Mouse (Mus musculus) forebrain, postnatal 0 days (tissue): ENCODE measurements around the gene Prdm1. TPM values are rescaled to one million over a fixed set of nuclear protein-coding genes. Genes with fewer than 3 reads are reported as not detected.
A peak's percentile ranks its signal among the peaks of the same experiment; 100 is the strongest.

Source experiments
- ATAC-seq: fragments of 200-750 bp; cut with Nextera tagmentation; 2 replicates; pipeline ENCODE4 v1.8.0; 2017; ENCODE audit warnings: mild to moderate bottlenecking, moderate library complexity
- DNase-seq: peaks from one replicate; pipeline ENCODE4 v3.0.0-alpha.2; 2015
- H3K27ac ChIP-seq: fragments of 300-500 bp; sonication (generic); 2 replicates; pipeline ENCODE4 v1.5.1; 2014; ENCODE audit warnings: low read depth, mild to moderate bottlenecking, antibody characterized with exemption, low read length, moderate library complexity, mixed read lengths
- H3K27me3 ChIP-seq: fragments of 300-500 bp; sonication (generic); 2 replicates; pipeline ENCODE4 v1.6.1; 2014; ENCODE audit warnings: mild to moderate bottlenecking, low read length, mixed read lengths; ENCODE audit not compliant: insufficient read depth
- H3K36me3 ChIP-seq: fragments of 300-500 bp; sonication (generic); 2 replicates; pipeline ENCODE4 v1.6.1; 2014; ENCODE audit warnings: mild to moderate bottlenecking, moderate library complexity; ENCODE audit not compliant: insufficient read depth
- H3K4me1 ChIP-seq: fragments of 300-500 bp; sonication (generic); 2 replicates; pipeline ENCODE4 v1.6.1; 2014; ENCODE audit warnings: antibody characterized with exemption; ENCODE audit not compliant: insufficient read depth
- H3K4me2 ChIP-seq: fragments of 300-500 bp; sonication (generic); 2 replicates; pipeline ENCODE4 v1.6.1; 2014; ENCODE audit warnings: low read depth, mild to moderate bottlenecking, moderate library complexity
- H3K4me3 ChIP-seq: fragments of 300-500 bp; sonication (generic); 2 replicates; pipeline ENCODE4 v1.5.1; 2014; ENCODE audit warnings: low read depth, low read length, mixed read lengths
- H3K9ac ChIP-seq: fragments of 300-500 bp; sonication (generic); 2 replicates; pipeline ENCODE4 v1.6.1; 2014; ENCODE audit warnings: mild to moderate bottlenecking
- H3K9me3 ChIP-seq: fragments of 300-500 bp; sonication (generic); 2 replicates; pipeline ENCODE4 v1.6.1; 2016; ENCODE audit warnings: low read length
- CTCF ChIP-seq: sonication (generic); IDR thresholded peaks from 2 replicates; pipeline ENCODE4 v1.5.1; 2016; ENCODE audit warnings: antibody characterized with exemption, control low read depth, low read depth
- WGBS: fragments of 180-500 bp; shearing (Covaris S2); extraction: QIAGEN DNeasy Blood & Tissue Kit; methylation state at CpG from one replicate; pipeline ENCODE4 v1.1.7; 2014; 5-methylcytosine and 5-hydroxymethylcytosine counted together
- polyA plus RNA-seq: library from polyadenylated mRNA; unstranded; fragments of >200 nt; fragmentation: Nextera tagmentation; extraction: Ambion mirVana; gene quantifications from 2 replicates; pipeline ENCODE4 v1.2.1, GENCODE M21; 2015
- total RNA-seq: library from RNA; depleted of rRNA; stranded (reverse); fragments of >200 nt; gene quantifications from 2 replicates; pipeline ENCODE4 v1.2.3, GENCODE M21; 2014; rRNA removed

The Prdm1 gene
- 0.71 and 1.0 TPM in 2 replicates for total RNA-seq
- 0.23 and 0.25 TPM in 2 replicates for polyA plus RNA-seq

- Histone ChIP-seq H3K9me3 (no peaks in the 10 kb centered on the region), H3K4me1 (0 out of 2 replicates have a peak, but pooled peaks cover 5% of the 10 kb centered on the region), H3K4me2 (peak within 1 kb of the TSS; percentile 74), H3K27me3 (peaks cover 66% of the 10 kb centered on the region), H3K4me3 (peak within 1 kb of the TSS; percentile 46), H3K27ac (no peak within 1 kb of the TSS), H3K36me3 (no peaks in the 10 kb centered on the region), H3K9ac (0 out of 2 replicates have a peak within 1 kb of the TSS, but pooled peaks have one; percentile 31)
- peak; percentile 41 for DNase-seq
- no peak for TF ChIP-seq CTCF
- WGBS, result 4% methylated on average over 25 of the region's 25 CpGs
- ATAC-seq, result no peak
Measured at GRCm38 (mm10) chr10:44528291-44529082, at the start of gene Prdm1. TSS of gene Prdm1 (minus strand) at chr10:44528501.

GRCm38 (mm10) chr10:44565971-44566370 lies 37.7 kb upstream of the Prdm1 start:
- H3K9me3 ChIP-seq, result no peaks in the 10 kb centered on the region
- no peaks in the 10 kb centered on the region for H3K36me3 ChIP-seq
- no peak overlapping the region for H3K4me2 ChIP-seq
- H3K4me3 ChIP-seq, result no peak overlapping the region
- no peaks in the 10 kb centered on the region for H3K27me3 ChIP-seq
- H3K27ac ChIP-seq, result no peak overlapping the region
- 80% methylated on average over 3 of the region's 3 CpGs for WGBS
- no peak for TF ChIP-seq CTCF
- no peak for ATAC-seq
- no peaks in the 10 kb centered on the region for H3K4me1 ChIP-seq
- no peak overlapping the region for H3K9ac ChIP-seq
- DNase-seq, result no peak

- no peak for TF ChIP-seq CTCF
- Histone ChIP-seq H3K27me3 (no peaks in the 10 kb centered on the region), H3K27ac (no peak overlapping the region), H3K9ac (no peak overlapping the region), H3K4me3 (no peak overlapping the region), H3K36me3 (no peaks in the 10 kb centered on the region), H3K4me2 (no peak overlapping the region), H3K4me1 (no peaks in the 10 kb centered on the region), H3K9me3 (no peaks in the 10 kb centered on the region)
- ATAC-seq, result no peak
- WGBS, result 83% methylated on average over 2 of the region's 2 CpGs
- no peak for DNase-seq
Measured at GRCm38 (mm10) chr10:44565109-44565508, 36.8 kb upstream of the Prdm1 start.

GRCm38 (mm10) chr10:44556845-44557244 lies 28.5 kb upstream of the Prdm1 start:
- Histone ChIP-seq H3K4me1 (no peaks in the 10 kb centered on the region), H3K4me2 (no peak overlapping the region), H3K4me3 (no peak overlapping the region), H3K27ac (no peak overlapping the region), H3K9me3 (peaks cover 4% of the 10 kb centered on the region; the same call in 1 of the 2 replicates), H3K36me3 (no peaks in the 10 kb centered on the region), H3K27me3 (no peaks in the 10 kb centered on the region), H3K9ac (no peak overlapping the region)
- DNase-seq, result no peak
- TF ChIP-seq CTCF, result no peak
- no peak for ATAC-seq
- WGBS, result 83% methylated on average over 4 of the region's 4 CpGs

GRCm38 (mm10) chr10:44555317-44555716 lies 27.0 kb upstream of the Prdm1 start:
- 78% methylated on average over 2 of the region's 2 CpGs for WGBS
- no peak for TF ChIP-seq CTCF

GRCm38 (mm10) chr10:44553648-44554047 lies 25.3 kb upstream of the Prdm1 start:
- no peak for TF ChIP-seq CTCF
- no peak for ATAC-seq
- Histone ChIP-seq H3K4me2 (no peak overlapping the region), H3K4me3 (no peak overlapping the region), H3K27ac (no peak overlapping the region), H3K9me3 (peaks cover 4% of the 10 kb centered on the region; the same call in 1 of the 2 replicates), H3K4me1 (no peaks in the 10 kb centered on the region), H3K27me3 (no peaks in the 10 kb centered on the region), H3K36me3 (no peaks in the 10 kb centered on the region), H3K9ac (no peak overlapping the region)
- DNase-seq, result no peak
- 86% methylated on average over 1 of the region's 1 CpGs for WGBS

More at GRCm38 (mm10) chr10:44555317-44555716, 27.0 kb upstream of the Prdm1 start:
- no peak overlapping the region for H3K4me2 ChIP-seq
- no peaks in the 10 kb centered on the region for H3K4me1 ChIP-seq
- H3K27me3 ChIP-seq, result no peaks in the 10 kb centered on the region
- ATAC-seq (no peak), DNase-seq (no peak)
- H3K4me3 ChIP-seq, result no peak overlapping the region
- no peak overlapping the region for H3K27ac ChIP-seq
- H3K36me3 ChIP-seq, result no peaks in the 10 kb centered on the region
- H3K9ac ChIP-seq, result no peak overlapping the region
- H3K9me3 ChIP-seq, result peaks cover 4% of the 10 kb centered on the region; the same call in 1 of the 2 replicates

- H3K4me2 ChIP-seq, result no peak overlapping the region
- peaks cover 15% of the 10 kb centered on the region for H3K27me3 ChIP-seq
- H3K27ac ChIP-seq, result no peak overlapping the region
- H3K4me1 ChIP-seq, result no peaks in the 10 kb centered on the region
- no peak for TF ChIP-seq CTCF
- H3K9me3 ChIP-seq, result no peaks in the 10 kb centered on the region
- no peak overlapping the region for H3K9ac ChIP-seq
- no peaks in the 10 kb centered on the region for H3K36me3 ChIP-seq
- ATAC-seq, result no peak
- no peak for DNase-seq
- no peak overlapping the region for H3K4me3 ChIP-seq
- WGBS, result 14% methylated on average over 14 of the region's 14 CpGs
Measured at GRCm38 (mm10) chr10:44539033-44539578, 10.8 kb upstream of the Prdm1 start.
